Mouse (Mus musculus): ENCODE measurements at regions not wholly inside any gene's neighbourhood (a gene's known extent, or its start where the extent isn't known, plus 50 kb on each side); places are given as distances from the start of the nearest gene placed in this dataset.
A peak's percentile ranks its signal among the peaks of the same experiment; 100 is the strongest.
"Not testable (repeated sequence)": the region's sequence is repeated elsewhere in the genome, so short reads cannot be mapped to it uniquely, and the experiment has no call there.

- DNase-seq (ENCODE audit: low spot score in 2 of 2) = no peak
- intact Hi-C loops (cut with DNase I) = no loop called here
Observed at GRCm38 (mm10) chr12:95384248-95384964, 307.6 kb upstream of the Flrt2 start.

- intact Hi-C loops (cut with DNase I) = no loop called here
- no peak for DNase-seq (ENCODE audit: low spot score in 2 of 2)
Observed at GRCm38 (mm10) chr12:95385688-95386087, 306.3 kb upstream of the Flrt2 start.

DNA sequence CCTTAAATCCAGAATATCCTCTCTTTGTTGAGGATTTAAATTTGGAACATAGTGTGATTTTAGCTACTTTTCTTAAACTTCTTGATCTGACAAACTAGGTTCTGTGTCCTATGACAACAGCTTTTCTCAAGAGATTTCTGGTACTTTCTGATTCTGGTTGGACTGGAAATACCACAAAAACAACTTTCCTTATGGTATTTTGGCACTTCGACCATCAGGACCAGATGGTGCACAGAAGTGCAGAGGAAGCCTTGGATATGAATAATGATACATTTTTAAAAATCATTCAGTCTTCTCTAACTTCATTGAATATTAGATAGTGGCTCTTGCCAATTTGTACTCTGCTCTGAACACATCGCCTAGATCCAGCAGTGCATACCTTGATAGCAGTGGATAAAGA lies 303.8 kb upstream of the Flrt2 start:
- intact Hi-C loops (cut with DNase I) = no loop called here
- DNase-seq (ENCODE audit: low spot score in 2 of 2) = peak; percentile 47

DNA sequence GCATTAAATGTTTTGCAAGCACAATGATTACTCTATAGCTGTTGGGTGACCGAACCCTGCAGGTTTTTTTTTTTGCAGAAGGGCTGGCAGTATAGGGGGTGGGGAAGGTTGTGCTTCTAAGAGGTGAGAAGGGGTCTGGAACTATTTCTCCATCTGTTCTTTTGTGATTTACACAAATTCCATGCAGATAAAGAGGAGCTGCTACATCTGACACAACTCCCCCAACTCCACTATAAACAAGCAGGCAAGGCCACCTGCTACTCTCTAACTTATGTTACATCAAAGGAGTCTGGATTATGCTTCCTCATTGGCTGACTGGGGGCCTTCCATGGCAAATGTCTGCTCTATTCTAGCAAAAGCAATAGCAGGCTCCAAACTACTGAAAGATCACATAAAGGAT lies 299.2 kb upstream of the Flrt2 start:
- DNase-seq (ENCODE audit: low spot score in 2 of 2) = no peak
- intact Hi-C loops (cut with DNase I) = no loop called here

DNA sequence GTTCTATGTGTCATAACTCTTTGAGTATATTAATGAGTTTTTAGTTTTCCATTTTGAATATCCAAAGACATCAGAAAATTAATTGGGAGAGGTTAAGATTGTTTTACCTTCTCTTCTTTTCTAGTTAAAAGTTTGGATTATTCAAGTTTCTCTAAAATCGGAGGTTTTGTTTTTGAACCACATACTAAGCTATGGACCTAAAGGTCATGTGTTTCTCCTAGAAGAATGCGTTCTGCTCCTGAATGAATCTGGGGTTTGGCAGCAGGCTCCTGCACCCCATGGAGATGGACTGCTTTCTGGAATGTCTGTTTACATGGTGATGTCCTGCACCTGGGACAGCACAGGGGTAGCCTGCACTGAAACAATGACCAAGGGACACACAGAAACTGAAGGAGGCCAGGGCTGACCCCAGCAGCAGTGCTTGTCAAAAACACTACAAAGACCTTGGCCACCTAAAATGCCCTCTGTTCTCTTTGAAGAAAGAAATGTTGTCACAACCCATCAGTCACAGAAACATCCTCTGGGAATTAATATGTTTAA lies 297.0 kb upstream of the Flrt2 start:
- intact Hi-C loops (cut with DNase I) = no loop called here
- DNase-seq (ENCODE audit: low spot score in 2 of 2) = no peak

DNA sequence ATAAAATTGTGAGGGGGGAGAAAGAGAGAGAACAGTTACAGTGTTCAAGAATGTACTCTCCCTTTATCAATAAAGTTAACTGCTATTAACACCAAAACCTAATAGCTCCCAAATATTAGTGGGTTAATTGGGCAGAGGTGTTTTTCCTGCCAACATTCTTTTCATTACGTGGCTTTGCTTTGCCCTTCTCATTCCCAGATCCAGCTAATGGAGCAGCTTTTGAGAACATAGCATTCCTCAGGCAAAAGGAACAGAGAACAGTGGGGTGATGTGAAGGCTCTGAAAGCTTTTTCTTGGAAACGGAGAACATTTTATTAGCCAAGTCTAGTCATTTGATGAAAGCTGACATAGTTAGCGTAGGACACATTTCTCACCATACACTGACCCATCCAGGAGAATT lies 271.2 kb upstream of the Flrt2 start:
- DNase-seq (ENCODE audit: low spot score in 2 of 2) = no peak
- intact Hi-C loops (cut with DNase I) = no loop called here

DNA sequence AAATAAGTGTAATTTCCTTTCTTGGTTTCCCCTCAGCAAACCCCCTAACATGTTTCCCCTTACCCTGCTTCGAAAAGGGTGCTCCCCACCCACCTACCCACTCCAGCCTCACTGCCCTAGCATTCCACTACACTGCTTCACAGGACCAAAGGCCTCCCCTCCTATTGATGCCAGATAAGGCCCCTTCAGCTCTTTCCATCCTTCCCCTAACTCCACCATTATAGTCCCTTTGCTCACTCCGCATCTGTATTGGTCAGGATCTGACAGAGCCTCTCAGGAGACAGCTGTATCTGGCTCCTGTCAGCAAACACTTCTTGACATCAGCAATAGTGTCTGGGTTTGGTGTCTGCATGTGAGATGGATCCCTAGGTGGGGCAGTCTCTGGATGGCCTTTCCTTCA lies 267.3 kb upstream of the Flrt2 start:
- intact Hi-C loops (cut with DNase I) = no loop called here
- DNase-seq (ENCODE audit: low spot score in 2 of 2) = no peak

DNA sequence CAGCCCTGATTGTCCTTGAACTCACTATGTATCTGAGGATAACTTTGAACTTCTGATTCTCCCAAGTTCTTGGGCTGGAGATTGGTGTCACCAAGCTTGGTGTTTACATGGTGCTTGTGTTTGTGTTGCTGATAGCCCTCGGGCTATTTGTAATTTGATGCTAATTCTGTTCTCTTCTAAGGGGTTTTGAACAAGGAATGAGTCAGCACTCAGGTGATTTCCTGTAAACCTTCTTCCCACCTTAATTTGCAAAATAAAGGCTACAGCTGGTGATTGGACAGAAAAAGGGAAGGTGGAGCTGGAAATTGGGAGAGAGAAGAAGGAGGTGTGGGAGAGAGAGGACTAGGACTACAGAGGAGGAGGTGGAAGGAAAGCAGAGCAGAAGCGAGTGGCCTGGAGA lies 254.8 kb upstream of the Flrt2 start:
- intact Hi-C loops (cut with DNase I) = no loop called here

GRCm38 (mm10) chr12:95457480-95457879 lies 234.5 kb upstream of the Flrt2 start:
- DNase-seq (ENCODE audit: low spot score in 2 of 2) = no peak
- intact Hi-C loops (cut with DNase I) = no loop called here

More for the DNA sequence above, 254.8 kb upstream of the Flrt2 start:
- DNase-seq (ENCODE audit: low spot score in 2 of 2) = no peak

DNA sequence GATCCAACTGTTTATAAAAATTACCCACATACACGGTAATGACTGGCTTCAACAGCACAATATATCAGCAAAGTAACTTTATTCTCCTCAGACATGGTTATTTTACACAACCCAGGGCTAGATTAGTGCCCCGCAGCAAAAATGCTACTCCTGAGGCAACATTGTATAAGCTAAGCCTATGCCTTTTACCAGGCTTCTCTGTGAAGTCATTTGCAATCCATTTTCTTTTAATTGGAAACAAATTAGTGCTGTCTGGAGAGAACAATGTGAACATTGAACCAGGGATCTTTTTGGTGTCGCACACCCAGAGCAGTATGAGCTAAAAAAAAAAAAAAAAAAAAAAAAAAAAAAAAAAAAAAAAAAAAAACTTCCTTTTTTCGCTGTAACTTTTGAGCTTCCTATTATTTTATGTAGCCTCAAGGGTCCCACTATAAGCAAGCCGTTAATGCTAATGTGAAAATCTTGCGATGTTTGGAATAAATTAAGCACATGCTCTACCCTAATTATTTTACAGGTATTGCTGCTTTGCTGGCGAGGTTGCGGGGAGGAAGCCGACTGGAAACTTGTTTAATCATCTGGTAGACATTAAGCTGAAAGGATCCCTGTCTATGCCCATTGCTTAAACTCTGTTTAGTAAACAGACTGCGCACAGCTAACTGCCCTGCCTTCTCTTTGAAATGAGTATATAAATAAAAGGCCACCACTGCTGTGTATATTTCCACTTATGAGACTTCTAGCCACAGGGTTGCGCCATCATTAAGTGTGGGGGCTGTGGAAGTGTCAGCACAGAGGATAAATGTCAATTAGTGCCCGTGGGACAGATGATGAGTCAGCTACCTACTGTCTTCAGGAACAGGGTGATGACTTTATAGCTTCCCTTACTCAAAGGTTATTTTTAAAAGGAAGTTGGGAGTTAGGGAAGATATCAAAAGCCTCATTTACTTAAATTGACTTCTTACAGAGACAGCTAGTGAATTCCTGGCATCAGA lies 225.2 kb upstream of the Flrt2 start:
- intact Hi-C loops (cut with DNase I) = no loop called here
- no peak for DNase-seq (ENCODE audit: low spot score in 2 of 2)

DNA sequence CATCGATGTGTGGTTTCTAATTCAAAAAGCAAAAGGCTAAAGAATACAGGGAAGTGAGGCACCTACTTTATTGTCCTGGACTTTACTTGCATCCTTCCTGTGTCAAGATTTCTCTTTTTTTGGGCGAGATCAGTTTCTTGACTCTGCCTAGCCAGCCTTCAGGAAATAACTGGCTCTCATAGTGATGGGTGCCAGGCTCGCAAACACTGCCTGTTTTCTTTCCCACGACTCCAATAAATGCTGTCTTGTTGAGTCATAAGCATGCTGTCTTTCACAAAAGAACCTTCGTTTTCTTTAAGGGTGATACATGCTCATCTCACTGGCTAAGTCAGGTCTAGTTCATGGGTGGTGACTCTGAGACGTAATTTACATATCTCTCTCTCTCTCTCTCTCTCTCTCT lies 222.1 kb upstream of the Flrt2 start:
- DNase-seq (ENCODE audit: low spot score in 2 of 2) = no peak
- intact Hi-C loops (cut with DNase I) = no loop called here

DNA sequence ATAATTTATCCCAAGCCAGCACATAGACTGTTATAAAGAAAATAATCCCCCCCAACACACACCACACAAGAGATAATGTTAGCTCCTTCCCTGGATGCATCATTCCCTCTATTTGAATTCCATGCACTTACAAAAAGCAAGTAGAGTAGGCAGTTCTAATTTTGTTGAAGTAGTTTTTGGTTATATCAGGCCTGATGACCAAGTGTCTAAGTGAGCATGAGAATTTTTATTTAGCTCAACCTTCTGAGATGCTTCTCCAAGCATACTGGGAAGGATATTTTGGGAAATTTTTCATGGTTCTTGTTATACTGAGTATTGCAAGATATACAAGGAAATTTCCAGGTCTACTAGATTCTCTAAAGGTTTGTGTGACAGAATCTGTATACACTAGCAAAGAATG lies 205.5 kb upstream of the Flrt2 start:
- DNase-seq (ENCODE audit: low spot score in 2 of 2) = no peak
- intact Hi-C loops (cut with DNase I) = no loop called here

GRCm38 (mm10) chr12:95488371-95488770 lies 203.7 kb upstream of the Flrt2 start:
- intact Hi-C loops (cut with DNase I) = no loop called here
- no peak for DNase-seq (ENCODE audit: low spot score in 2 of 2)

DNA sequence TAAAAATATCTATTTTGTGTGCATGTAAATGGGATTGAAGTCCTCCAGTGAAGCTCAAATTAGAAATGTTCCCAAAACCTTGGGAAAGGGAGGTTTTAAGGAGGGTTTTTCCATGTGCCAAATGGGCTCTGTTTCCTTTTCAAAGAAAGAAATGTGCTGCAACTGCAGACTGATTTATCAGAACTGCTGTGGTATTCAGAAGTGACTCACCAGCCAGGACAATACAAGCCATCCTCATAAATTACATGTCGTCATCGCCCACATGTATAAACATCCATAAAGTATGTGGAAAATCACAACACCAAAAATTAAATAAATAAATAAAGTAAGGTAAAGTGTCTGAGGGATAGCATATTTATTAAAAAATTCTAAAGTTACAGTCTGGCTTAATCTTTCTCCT lies 202.7 kb upstream of the Flrt2 start:
- intact Hi-C loops (cut with DNase I) = no loop called here
- no peak for DNase-seq (ENCODE audit: low spot score in 2 of 2)

GRCm38 (mm10) chr12:95489848-95490247 lies 202.2 kb upstream of the Flrt2 start:
- DNase-seq (ENCODE audit: low spot score in 2 of 2) = no peak
- intact Hi-C loops (cut with DNase I) = no loop called here

DNA sequence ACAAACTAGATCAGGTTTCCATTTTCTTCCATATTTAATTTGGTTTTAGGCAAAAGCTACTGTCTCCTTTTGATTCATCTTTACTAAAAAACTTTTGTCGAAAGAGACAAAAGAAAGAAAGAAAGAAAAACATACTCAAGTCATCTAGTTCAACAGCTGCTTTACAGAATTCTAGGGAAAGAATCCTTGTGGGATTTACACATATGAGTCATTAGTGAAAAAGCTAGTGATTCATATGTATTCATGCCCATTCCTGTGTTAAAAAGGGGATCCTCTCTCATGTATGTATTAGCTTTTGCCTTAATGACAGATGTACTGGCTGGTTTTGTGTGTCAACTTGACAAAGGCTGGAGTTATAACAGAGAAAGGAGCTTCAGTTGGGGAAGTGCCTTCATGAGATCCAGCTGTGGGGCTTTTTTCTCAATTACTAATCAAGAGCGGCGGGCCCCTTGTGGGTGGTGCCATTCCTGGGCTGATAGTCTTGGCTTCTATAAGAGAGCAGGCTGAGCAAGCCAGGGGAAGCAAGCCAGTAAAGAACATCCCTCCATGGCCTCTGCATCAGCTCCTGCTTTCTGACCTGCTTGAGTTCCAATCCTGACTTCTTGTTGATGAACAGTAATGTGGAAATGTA lies 200.1 kb upstream of the Flrt2 start:
- DNase-seq (ENCODE audit: low spot score in 2 of 2); intact Hi-C loops (cut with DNase I): not testable (repeated sequence)

GRCm38 (mm10) chr12:95501443-95501842 lies 190.6 kb upstream of the Flrt2 start:
- no peak for DNase-seq (ENCODE audit: low spot score in 2 of 2)
- intact Hi-C loops (cut with DNase I) = no loop called here

- DNase-seq (ENCODE audit: low spot score in 2 of 2) = no peak
Observed at GRCm38 (mm10) chr12:95520008-95520407, 172.0 kb upstream of the Flrt2 start.

DNA sequence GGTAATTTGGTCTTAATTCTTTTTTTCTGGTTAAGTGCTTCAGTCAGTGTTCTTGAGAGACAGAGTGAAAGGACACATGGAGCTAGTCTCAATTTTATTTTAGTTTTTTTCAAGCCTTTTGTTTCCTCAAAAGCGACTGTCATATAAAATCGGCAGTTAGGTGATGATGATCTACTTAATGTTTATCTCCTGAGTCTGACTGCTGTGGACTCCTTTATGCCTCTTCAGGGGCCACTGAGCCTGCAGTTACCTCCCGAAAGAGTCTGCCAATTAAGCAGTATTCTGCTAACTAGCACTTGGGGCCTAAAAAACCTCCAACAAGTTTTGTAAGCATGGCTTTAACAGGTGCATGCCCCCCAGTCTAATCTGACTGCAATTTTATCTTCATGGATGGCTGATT lies 170.0 kb upstream of the Flrt2 start:
- intact Hi-C loops (cut with DNase I) = no loop called here
- no peak for DNase-seq (ENCODE audit: low spot score in 2 of 2)

More at GRCm38 (mm10) chr12:95520008-95520407, 172.0 kb upstream of the Flrt2 start:
- intact Hi-C loops (cut with DNase I) = no loop called here
